Mouse (Mus musculus): ENCODE measurements around the gene Gsdma. TPM values are rescaled to one million over a fixed set of nuclear protein-coding genes. Genes with fewer than 3 reads are reported as not detected.
"Not testable (repeated sequence)": the region's sequence is repeated elsewhere in the genome, so short reads cannot be mapped to it uniquely, and the experiment has no call there.

Gsdma gene
- polyA plus RNA-seq, 1 experiment from 2014 or later, result not detected

DNA sequence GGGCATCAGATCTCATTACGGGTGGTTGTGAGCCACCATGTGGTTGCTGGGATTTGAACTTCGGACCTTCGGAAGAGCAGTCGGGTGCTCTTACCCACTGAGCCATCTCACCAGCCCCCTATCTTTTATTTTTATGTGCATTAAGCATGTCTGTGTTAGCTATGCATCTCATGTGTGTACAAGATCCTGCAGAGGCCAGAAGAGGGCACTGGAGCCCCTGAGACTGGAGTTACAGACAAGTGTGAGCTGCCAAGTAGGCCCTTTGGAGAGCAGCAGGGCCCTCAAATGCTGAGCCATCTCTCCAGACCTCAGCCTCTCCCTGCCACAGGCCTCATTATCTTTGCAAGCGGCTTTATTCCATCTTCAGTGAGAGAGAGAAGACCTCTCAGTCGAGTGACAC lies 47.9 kb downstream of the Gsdma start:
- H3K9me3 ChIP-seq; H3K9ac ChIP-seq (replicated peaks); H3K27me3 ChIP-seq; H3K27ac ChIP-seq (replicated peaks); H3K4me1 ChIP-seq; H3K4me2 ChIP-seq (replicated peaks); H3K4me3 ChIP-seq; ATAC-seq (replicated peaks): not testable (repeated sequence)
- peaks cover 68% of the 10 kb centered on the region for H3K36me3 ChIP-seq
- WGBS, result 91% methylated on average over 6 of the region's 6 CpGs

DNA sequence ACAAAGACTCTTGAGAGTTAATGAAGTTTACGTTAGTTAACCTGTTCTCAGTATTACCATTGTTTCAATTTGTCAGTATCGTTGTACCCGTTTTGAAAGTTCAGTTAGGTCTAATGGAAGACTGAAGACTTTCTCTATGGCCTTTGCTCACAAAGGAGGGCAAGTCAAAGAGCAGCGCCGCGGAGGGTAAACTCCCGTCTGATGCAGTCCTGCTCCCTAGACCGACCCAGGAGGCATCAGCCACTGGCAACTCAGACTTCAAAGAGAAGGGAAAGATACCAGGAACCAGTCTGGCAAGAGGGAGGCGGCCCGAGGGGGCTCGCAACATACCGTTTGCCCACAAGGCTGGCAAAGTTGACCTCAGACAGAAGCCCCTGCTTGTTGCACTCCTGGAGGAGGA lies 49.6 kb downstream of the Gsdma start:
- Histone ChIP-seq H3K9ac (replicated peaks) (no peak overlapping the region), H3K27me3 (no peaks in the 10 kb centered on the region), H3K4me3 (no peak overlapping the region), H3K4me1 (peaks cover 11% of the 10 kb centered on the region), H3K9me3 (no peaks in the 10 kb centered on the region), H3K4me2 (replicated peaks) (no peak overlapping the region), H3K27ac (replicated peaks) (no peak overlapping the region), H3K36me3 (peaks cover 58% of the 10 kb centered on the region)
- no peak for ATAC-seq (replicated peaks)
- WGBS, result 79% methylated on average over 12 of the region's 12 CpGs

DNA sequence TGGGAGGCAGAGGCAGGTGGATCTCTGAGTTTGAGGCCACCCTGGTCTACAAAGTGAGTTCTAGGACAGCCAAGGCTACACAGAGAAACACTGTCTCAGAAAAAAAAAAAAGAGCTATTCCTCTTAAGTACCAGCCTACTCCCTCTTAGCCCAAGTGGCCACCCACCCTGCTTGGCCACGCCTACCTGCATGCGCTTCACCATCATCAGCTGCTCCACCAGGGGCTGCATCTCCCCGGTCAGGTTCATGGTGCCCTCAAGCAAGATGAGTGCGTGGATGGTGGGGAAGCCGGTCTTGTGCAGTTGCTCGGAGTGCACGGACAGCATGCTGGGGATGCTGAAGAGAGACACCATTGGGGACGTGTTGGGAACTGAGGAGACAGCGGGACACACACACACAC lies 51.8 kb downstream of the Gsdma start:
- 92% methylated on average over 9 of the region's 9 CpGs for WGBS
- Histone ChIP-seq H3K36me3 (peaks cover 43% of the 10 kb centered on the region), H3K27me3 (no peaks in the 10 kb centered on the region), H3K9me3 (no peaks in the 10 kb centered on the region), H3K4me1 (peaks cover 11% of the 10 kb centered on the region), H3K4me3 (no peak overlapping the region), H3K4me2 (replicated peaks) (no peak overlapping the region), H3K27ac (replicated peaks) (no peak overlapping the region), H3K9ac (replicated peaks) (no peak overlapping the region)
- ATAC-seq (replicated peaks), result no peak

DNA sequence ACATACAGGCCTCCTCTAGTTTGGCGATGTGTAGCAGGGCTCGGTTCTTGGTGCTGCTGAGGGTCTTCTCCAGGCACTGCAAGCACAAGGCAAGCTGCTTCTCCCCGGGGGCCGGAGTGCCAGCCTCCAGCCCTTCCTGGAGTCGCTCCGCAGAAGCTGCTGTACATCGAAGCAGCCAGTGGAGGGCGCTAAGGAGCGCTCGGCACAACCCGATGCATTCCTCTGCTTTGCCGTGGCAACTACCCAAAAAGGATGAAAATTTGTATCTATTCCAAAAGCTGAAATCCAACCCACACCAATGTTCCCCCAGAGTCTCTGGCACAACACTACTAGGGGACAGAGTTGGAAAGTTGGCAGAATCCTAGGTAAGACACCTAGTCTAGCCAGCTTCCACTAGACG lies 53.8 kb downstream of the Gsdma start:
- H3K27me3 ChIP-seq, result no peaks in the 10 kb centered on the region
- no peak overlapping the region for H3K9ac ChIP-seq (replicated peaks)
- peaks cover 28% of the 10 kb centered on the region for H3K36me3 ChIP-seq
- 0 out of 2 replicates have a peak overlapping the region, but pooled peaks have one; percentile 43 for H3K27ac ChIP-seq (replicated peaks)
- H3K4me1 ChIP-seq, result peaks cover 11% of the 10 kb centered on the region
- no peak for ATAC-seq (replicated peaks)
- 13% methylated on average over 13 of the region's 13 CpGs for WGBS
- no peaks in the 10 kb centered on the region for H3K9me3 ChIP-seq
- no peak overlapping the region for H3K4me3 ChIP-seq
- H3K4me2 ChIP-seq (replicated peaks), result no peak overlapping the region

DNA sequence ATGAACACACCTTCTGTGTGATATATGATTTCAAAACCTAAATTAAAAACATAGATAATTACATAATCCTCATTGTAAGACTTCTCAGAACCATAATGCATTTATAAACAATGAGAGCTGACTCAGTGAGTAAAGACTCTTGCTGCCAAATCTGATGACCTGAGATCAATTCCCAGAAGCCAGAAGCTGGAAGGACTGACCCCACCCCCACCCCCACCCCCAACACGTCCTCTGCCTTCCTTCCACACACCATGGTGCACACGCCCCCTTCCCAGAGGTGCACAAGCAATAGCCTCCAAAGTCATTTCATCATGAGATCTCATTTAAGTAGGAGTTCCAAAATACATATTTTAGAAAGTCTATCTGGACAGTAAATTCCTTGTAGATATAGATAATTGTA lies 56.6 kb downstream of the Gsdma start:
- 72% methylated on average over 2 of the region's 2 CpGs for WGBS
- Histone ChIP-seq H3K9me3 (no peaks in the 10 kb centered on the region), H3K27ac (replicated peaks) (no peak overlapping the region), H3K36me3 (peaks cover 22% of the 10 kb centered on the region), H3K4me2 (replicated peaks) (no peak overlapping the region), H3K4me1 (peaks cover 11% of the 10 kb centered on the region), H3K9ac (replicated peaks) (no peak overlapping the region), H3K4me3 (no peak overlapping the region), H3K27me3 (no peaks in the 10 kb centered on the region)
- ATAC-seq (replicated peaks), result no peak

DNA sequence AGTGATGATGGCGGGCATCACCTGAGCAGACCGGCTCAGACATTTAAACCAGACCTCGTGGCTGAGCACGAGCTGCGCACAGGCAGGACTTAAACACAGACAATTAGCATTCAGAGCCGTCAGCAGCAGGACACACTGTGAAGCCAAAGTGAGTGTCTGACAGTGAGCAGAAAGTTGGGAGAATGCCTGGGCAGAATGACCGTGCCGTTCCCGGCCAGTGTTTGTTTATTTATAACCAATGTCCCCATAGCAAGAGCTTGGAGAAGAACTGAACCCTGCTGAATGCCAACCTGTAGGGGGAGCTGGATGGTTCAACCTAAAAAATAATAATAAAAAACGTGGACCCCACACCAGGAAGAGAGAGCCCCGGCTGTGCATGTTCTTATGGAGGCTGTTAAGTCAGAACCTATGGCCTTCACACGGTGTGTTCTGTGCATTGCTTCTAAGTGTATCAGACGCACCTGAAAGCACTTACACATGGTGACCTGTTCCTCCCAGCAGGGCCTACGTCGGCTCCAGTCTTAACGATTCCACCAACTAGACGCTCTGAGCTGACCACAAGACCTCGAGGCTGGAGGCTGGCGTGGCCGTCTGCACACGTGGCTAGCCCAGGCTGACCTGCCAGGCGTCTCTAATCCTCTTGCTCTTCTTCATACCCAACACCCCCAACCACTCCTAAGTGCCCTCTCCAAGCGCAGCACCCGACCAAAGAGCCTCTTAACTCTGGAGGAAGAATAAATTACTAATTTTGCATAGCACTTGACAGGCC lies 57.5 kb downstream of the Gsdma start:
- Histone ChIP-seq H3K27ac (replicated peaks) (no peak overlapping the region), H3K4me2 (replicated peaks) (no peak overlapping the region), H3K4me3 (no peak overlapping the region), H3K9me3 (no peaks in the 10 kb centered on the region), H3K9ac (replicated peaks) (no peak overlapping the region), H3K27me3 (no peaks in the 10 kb centered on the region), H3K36me3 (peaks cover 23% of the 10 kb centered on the region), H3K4me1 (peaks cover 11% of the 10 kb centered on the region)
- no peak for ATAC-seq (replicated peaks)
- WGBS, result 65% methylated on average over 24 of the region's 24 CpGs

DNA sequence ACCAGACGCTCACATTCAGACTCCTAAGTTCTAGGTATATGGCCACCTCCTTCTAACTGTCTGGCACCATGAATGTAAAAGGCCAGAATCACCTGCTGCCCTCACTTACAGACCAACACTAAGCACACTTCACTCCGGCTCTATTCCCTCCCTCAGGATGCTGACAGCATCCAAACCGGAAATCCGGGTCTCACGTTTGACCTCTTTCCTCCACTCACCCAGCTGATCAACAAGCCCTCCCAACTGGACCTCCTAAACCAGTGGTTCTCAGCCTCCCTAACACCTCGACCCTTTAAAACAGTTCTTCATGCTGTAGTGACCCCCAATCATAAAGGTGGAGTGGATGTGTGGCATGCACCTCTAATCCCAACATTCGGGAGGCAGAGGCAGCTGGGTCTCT lies 58.9 kb downstream of the Gsdma start:
- Histone ChIP-seq H3K9ac (replicated peaks) (no peak overlapping the region), H3K4me1 (peaks cover 12% of the 10 kb centered on the region), H3K36me3 (peaks cover 23% of the 10 kb centered on the region), H3K27me3 (no peaks in the 10 kb centered on the region), H3K9me3 (no peaks in the 10 kb centered on the region), H3K4me3 (no peak overlapping the region), H3K4me2 (replicated peaks) (no peak overlapping the region), H3K27ac (replicated peaks) (no peak overlapping the region)
- no peak for ATAC-seq (replicated peaks)
- WGBS, result 86% methylated on average over 7 of the region's 7 CpGs

DNA sequence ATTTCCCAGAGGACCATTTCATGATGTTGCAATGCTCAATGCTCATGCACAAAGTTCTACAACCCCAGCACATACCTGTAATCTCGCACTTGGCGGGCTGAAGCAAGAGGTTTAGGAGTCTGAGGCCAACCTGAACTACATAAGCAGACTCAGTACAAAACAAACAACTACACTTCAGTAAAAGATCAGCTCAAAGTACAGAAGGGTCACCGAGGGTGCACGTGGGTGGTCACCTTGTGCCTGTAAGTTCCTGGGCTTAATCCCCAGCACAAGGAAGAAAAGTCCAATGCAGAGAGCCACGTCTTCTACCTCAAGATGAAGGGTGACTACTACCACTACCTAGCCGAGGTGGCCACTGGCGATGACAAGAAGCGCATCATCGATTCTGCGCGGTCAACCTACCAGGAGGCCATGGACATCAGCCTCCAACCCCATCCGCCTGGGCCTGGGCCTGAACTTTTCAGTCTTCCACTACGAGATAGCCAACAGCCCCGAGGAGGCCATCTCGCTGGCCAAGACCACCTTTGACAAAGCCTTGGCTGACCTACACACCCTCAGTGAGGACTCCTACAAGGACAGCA lies 61.9 kb downstream of the Gsdma start:
- WGBS, result 96% methylated on average over 15 of the region's 15 CpGs
- Histone ChIP-seq H3K27ac (replicated peaks) (no peak overlapping the region), H3K9me3 (no peaks in the 10 kb centered on the region), H3K4me3 (no peak overlapping the region), H3K27me3 (no peaks in the 10 kb centered on the region), H3K4me2 (replicated peaks) (no peak overlapping the region), H3K9ac (replicated peaks) (no peak overlapping the region), H3K4me1 (peaks cover 26% of the 10 kb centered on the region), H3K36me3 (peaks cover 23% of the 10 kb centered on the region)
- no peak for ATAC-seq (replicated peaks)

Other genes with a start within 250 kb of the Gsdma start
- 259 and 263 TPM in 2 replicates for gene Mien1, start 225.4 kb upstream of the Gsdma start, polyA plus RNA-seq (2015; fragmentation: Nextera tagmentation; extraction: Ambion mirVana)
- 0.42 and 0.61 TPM in 2 replicates for gene Grb7, start 218.0 kb upstream of the Gsdma start, polyA plus RNA-seq (2015; fragmentation: Nextera tagmentation; extraction: Ambion mirVana)
- 0.10 TPM in 1 of 2 replicates, not detected in the other for gene Ikzf3, start 118.3 kb upstream of the Gsdma start, polyA plus RNA-seq (2015; fragmentation: Nextera tagmentation; extraction: Ambion mirVana)
- gene Zpbp2, start 113.3 kb upstream of the Gsdma start, polyA plus RNA-seq (2015; fragmentation: Nextera tagmentation; extraction: Ambion mirVana), result 0.10 TPM in 1 of 2 replicates, not detected in the other
- 106 and 115 TPM in 2 replicates for gene Ormdl3, start 77.0 kb upstream of the Gsdma start, polyA plus RNA-seq (2015; fragmentation: Nextera tagmentation; extraction: Ambion mirVana)
- not detected in 2 replicates for gene Lrrc3c, start 66.1 kb upstream of the Gsdma start, polyA plus RNA-seq (2015; fragmentation: Nextera tagmentation; extraction: Ambion mirVana)
- 0.52 and 0.83 TPM in 2 replicates for gene Gm12355, start 38.7 kb upstream of the Gsdma start, polyA plus RNA-seq (2015; fragmentation: Nextera tagmentation; extraction: Ambion mirVana)
- not detected in 2 replicates for gene Gsdma3, start 38.0 kb upstream of the Gsdma start, polyA plus RNA-seq (2015; fragmentation: Nextera tagmentation; extraction: Ambion mirVana)
- not detected in 2 replicates for gene Gsdma2, start 17.6 kb upstream of the Gsdma start, polyA plus RNA-seq (2015; fragmentation: Nextera tagmentation; extraction: Ambion mirVana)
- gene Psmd3, start 18.2 kb downstream of the Gsdma start, polyA plus RNA-seq (2015; fragmentation: Nextera tagmentation; extraction: Ambion mirVana), result 209 and 213 TPM in 2 replicates
- not detected in 2 replicates for gene Csf3, start 36.9 kb downstream of the Gsdma start, polyA plus RNA-seq (2015; fragmentation: Nextera tagmentation; extraction: Ambion mirVana)
- gene Med24, start 65.1 kb downstream of the Gsdma start, polyA plus RNA-seq (2015; fragmentation: Nextera tagmentation; extraction: Ambion mirVana), result 85.1 and 93.6 TPM in 2 replicates
- 164 and 166 TPM in 2 replicates for gene Thra, start 76.3 kb downstream of the Gsdma start, polyA plus RNA-seq (2015; fragmentation: Nextera tagmentation; extraction: Ambion mirVana)
- 3.6 TPM in 2 replicates for gene Nr1d1, start 111.0 kb downstream of the Gsdma start, polyA plus RNA-seq (2015; fragmentation: Nextera tagmentation; extraction: Ambion mirVana)
- 30.2 and 31.7 TPM in 2 replicates for gene Msl1, start 131.2 kb downstream of the Gsdma start, polyA plus RNA-seq (2015; fragmentation: Nextera tagmentation; extraction: Ambion mirVana)
- gene Casc3, start 140.6 kb downstream of the Gsdma start, polyA plus RNA-seq (2015; fragmentation: Nextera tagmentation; extraction: Ambion mirVana), result 53.5 and 53.9 TPM in 2 replicates
- gene Rapgefl1, start 172.4 kb downstream of the Gsdma start, polyA plus RNA-seq (2015; fragmentation: Nextera tagmentation; extraction: Ambion mirVana), result 4.2 and 5.8 TPM in 2 replicates
- 4.4 and 5.1 TPM in 2 replicates for gene Wipf2, start 199.3 kb downstream of the Gsdma start, polyA plus RNA-seq (2015; fragmentation: Nextera tagmentation; extraction: Ambion mirVana)
- gene Cdc6, start 243.4 kb downstream of the Gsdma start, polyA plus RNA-seq (2015; fragmentation: Nextera tagmentation; extraction: Ambion mirVana), result 11.2 and 12.1 TPM in 2 replicates